Mouse (Mus musculus): Measurements from ENCODE around the gene Errfi1. TPM values are rescaled to one million over a fixed set of nuclear protein-coding genes. Genes with fewer than 3 reads are reported as not detected.
"Not testable (repeated sequence)": the region's sequence is repeated elsewhere in the genome, so short reads cannot be mapped to it uniquely, and the experiment has no call there.

The Errfi1 gene
- polyA plus RNA-seq, 2 experiments: 20.2 to 27.2 TPM

DNA sequence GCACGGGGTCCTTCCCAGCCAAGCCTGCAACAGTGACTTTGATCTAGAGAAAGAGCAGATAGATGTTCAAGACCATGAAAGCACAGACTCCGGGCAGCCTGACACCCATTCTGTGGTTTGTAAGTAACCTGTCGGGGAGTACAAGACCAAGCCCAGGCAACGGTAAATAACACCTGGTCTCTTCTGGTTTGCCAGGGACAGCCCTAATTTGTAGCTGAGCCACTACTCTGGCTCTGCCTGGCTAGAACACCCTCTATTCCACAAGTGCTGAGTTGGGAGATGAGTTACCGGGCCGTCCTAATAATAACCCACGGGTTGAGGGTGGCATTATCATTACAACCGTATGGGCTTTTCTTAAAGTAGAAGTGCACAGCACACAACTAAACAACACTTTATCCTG is 53.4 kb downstream of the Errfi1 start:
- Histone ChIP-seq H3K36me3 (ENCODE audit: control insufficient read depth, insufficient read depth, low read length) (peaks cover 46% of the 10 kb centered on the region), H3K4me1 (ENCODE audit: control insufficient read depth, insufficient read depth, low read length) (peaks cover 11% of the 10 kb centered on the region), H3K27me3 (ENCODE audit: control insufficient read depth, insufficient read depth, low read length) (no peaks in the 10 kb centered on the region), H3K4me2 (replicated peaks; ENCODE audit: low read depth, low read length, severe bottlenecking) (no peak overlapping the region), H3K9ac (ENCODE audit: low read depth, low read length, severe bottlenecking) (no peak overlapping the region), H3K9me3 (ENCODE audit: control insufficient read depth, low read length) (no peaks in the 10 kb centered on the region), H3K27ac (replicated peaks; ENCODE audit: low read depth, low read length) (no peak overlapping the region), H3K4me3 (replicated peaks; ENCODE audit: low read length) (no peak overlapping the region)
- ATAC-seq (ENCODE audit: low FRiP score, low read depth) (no peak), DNase-seq (ENCODE audit: low spot score) (no peak)
- TF ChIP-seq POLR2A (IDR thresholded peaks at IDR 0.05; ENCODE audit: borderline replicate concordance, extremely low read depth, insufficient read depth, insufficient read length): no peak
- WGBS: 95% methylated on average over 8 of the region's 8 CpGs

DNA sequence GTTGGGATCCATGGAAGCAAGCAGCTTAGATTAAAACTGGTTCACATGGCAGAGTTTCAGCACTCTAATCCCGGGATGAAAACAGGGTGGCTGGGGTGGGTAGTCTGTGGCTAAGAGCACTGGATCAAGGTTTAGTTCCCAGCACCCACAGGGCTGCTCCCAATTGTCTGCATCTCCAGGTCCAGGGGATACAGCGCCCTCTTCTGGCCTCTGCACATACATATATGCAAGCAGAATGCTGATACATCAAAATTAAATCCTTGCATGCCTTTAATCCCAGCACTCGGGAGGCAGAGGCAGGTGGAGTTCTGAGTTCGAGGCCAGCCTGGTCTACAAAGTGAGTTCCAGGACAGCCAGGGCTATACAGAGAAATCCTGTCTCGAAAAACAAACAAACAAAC is 54.8 kb downstream of the Errfi1 start:
- not testable (repeated sequence) for H3K9me3 ChIP-seq (ENCODE audit: control insufficient read depth, low read length); H3K9ac ChIP-seq (ENCODE audit: low read depth, low read length, severe bottlenecking); ATAC-seq (ENCODE audit: low FRiP score, low read depth); H3K27ac ChIP-seq (replicated peaks; ENCODE audit: low read depth, low read length); H3K27me3 ChIP-seq (ENCODE audit: control insufficient read depth, insufficient read depth, low read length); DNase-seq (ENCODE audit: low spot score); H3K4me3 ChIP-seq (replicated peaks; ENCODE audit: low read length)
- Histone ChIP-seq H3K36me3 (ENCODE audit: control insufficient read depth, insufficient read depth, low read length) (peaks cover 32% of the 10 kb centered on the region), H3K4me1 (ENCODE audit: control insufficient read depth, insufficient read depth, low read length) (peaks cover 11% of the 10 kb centered on the region), H3K4me2 (replicated peaks; ENCODE audit: low read depth, low read length, severe bottlenecking) (peak overlapping the region; percentile 72; the same call in 1 of the 2 replicates)
- WGBS: 79% methylated on average over 5 of the region's 5 CpGs

DNA sequence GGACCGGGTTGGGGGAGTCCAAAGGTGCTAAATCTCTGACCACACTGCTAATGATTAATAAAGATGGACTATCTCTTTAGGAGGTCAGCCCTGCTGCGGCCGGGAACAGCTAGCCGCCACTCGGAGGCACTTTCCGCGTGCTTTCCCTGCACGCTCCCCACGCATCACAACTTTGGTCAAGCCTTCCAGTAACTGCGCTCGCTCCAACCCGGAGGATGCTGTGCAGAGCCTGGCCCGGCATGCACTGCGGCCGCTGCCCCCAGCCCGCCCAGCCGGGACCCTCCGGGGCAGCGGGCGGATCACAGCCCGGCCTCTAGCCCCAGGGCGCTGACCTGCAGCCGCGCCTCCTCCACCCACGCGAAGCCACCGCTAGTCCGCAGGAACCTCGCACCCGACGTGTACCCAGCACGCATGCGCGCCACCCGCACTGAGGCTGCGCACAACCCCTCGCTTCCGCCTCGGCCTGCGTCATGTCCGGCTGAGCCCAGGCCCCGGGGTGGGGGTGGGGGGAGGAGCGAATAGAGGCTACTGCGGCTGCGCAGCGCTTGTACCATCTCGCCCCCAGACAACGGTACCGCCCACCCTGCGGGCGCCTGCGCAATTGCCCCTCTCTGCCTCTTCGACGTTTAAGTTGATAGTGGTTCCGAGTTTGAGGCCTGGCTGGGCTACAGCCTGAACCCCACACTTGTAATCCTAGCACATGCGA is 55.9 kb downstream of the Errfi1 start:
- H3K4me1 ChIP-seq (ENCODE audit: control insufficient read depth, insufficient read depth, low read length): peaks cover 11% of the 10 kb centered on the region
- no peaks in the 10 kb centered on the region for H3K27me3 ChIP-seq (ENCODE audit: control insufficient read depth, insufficient read depth, low read length)
- H3K9me3 ChIP-seq (ENCODE audit: control insufficient read depth, low read length): no peaks in the 10 kb centered on the region
- ATAC-seq (ENCODE audit: low FRiP score, low read depth) (peak; percentile 91), DNase-seq (ENCODE audit: low spot score) (peak; percentile 99)
- H3K36me3 ChIP-seq (ENCODE audit: control insufficient read depth, insufficient read depth, low read length): peaks cover 25% of the 10 kb centered on the region
- TF ChIP-seq POLR2A (IDR thresholded peaks at IDR 0.05; ENCODE audit: borderline replicate concordance, extremely low read depth, insufficient read depth, insufficient read length): peak; percentile 85; the same call in 1 of the 2 replicates
- H3K9ac ChIP-seq (ENCODE audit: low read depth, low read length, severe bottlenecking): peak overlapping the region; percentile 85
- peak overlapping the region; percentile 95 for H3K4me3 ChIP-seq (replicated peaks; ENCODE audit: low read length)
- peak overlapping the region; percentile 72 for H3K4me2 ChIP-seq (replicated peaks; ENCODE audit: low read depth, low read length, severe bottlenecking)
- WGBS: 1% methylated on average over 50 of the region's 56 CpGs
- peak overlapping the region; percentile 74 for H3K27ac ChIP-seq (replicated peaks; ENCODE audit: low read depth, low read length)

DNA sequence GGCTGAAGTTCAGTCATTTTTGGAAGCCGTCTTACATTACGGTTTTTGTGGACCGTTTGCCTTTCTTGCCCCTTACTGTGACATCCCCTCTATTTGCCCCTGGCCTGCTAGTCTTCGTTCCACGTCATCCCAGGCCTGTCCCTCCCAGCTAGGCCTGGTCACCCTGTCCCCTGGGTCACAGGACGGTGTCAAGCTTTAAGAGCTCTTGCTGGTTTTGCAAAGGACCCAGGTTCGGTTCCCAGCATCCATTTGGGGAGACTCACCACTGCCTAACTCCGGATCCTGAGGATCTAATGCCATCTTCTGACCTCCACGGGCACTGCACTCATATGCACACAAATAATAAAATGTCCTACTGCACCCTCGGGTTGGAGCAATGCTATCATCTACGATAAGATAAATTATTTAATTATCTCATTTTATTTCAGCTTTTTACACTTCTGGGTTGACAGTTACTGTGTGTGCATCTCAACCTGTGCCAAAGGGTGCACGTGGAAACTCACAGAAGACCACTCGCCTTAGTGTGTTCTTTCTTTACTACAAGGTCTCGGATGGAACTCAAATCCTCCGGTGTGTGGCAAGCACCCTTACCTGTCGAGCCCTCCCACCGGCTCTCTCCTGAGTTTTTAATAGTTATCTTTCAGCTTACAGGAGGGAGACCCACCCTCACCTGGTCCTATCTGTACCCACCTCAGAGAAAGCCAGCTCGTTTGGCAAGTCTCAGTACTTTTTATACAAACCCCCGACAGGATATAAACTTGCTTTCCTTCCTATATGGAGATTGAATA is 56.6 kb downstream of the Errfi1 start:
- no peak overlapping the region for H3K9ac ChIP-seq (ENCODE audit: low read depth, low read length, severe bottlenecking)
- H3K4me1 ChIP-seq (ENCODE audit: control insufficient read depth, insufficient read depth, low read length): peaks cover 17% of the 10 kb centered on the region
- peak overlapping the region; percentile 72 for H3K4me2 ChIP-seq (replicated peaks; ENCODE audit: low read depth, low read length, severe bottlenecking)
- H3K27ac ChIP-seq (replicated peaks; ENCODE audit: low read depth, low read length): peak overlapping the region; percentile 70
- no peaks in the 10 kb centered on the region for H3K27me3 ChIP-seq (ENCODE audit: control insufficient read depth, insufficient read depth, low read length)
- peaks cover 20% of the 10 kb centered on the region for H3K36me3 ChIP-seq (ENCODE audit: control insufficient read depth, insufficient read depth, low read length)
- no peaks in the 10 kb centered on the region for H3K9me3 ChIP-seq (ENCODE audit: control insufficient read depth, low read length)
- ATAC-seq (ENCODE audit: low FRiP score, low read depth): 0 out of 2 replicates have a peak, but pooled peaks have one; percentile 2
- peak overlapping the region; percentile 95 for H3K4me3 ChIP-seq (replicated peaks; ENCODE audit: low read length)
- no peak for TF ChIP-seq POLR2A (IDR thresholded peaks at IDR 0.05; ENCODE audit: borderline replicate concordance, extremely low read depth, insufficient read depth, insufficient read length)
- DNase-seq (ENCODE audit: low spot score): no peak
- 87% methylated on average over 19 of the region's 19 CpGs for WGBS

DNA sequence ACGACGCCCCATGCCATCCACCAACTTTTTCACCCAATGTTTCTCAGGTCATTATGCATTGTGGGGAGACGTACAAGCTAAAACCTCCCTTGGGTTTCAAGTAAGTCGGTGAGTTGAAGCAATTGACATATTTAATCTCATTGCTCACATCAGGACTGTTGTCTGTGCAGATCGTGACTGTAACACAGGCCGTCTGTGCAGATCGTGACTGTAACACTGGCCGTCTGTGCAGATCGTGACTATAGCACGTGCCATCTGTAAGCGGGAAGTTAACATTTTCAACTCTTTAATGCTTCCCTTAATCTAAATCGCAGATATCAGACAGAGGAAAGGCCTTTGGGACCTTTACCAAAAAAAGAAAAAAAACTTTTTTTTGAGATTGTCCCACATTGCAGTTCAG is 60.0 kb downstream of the Errfi1 start:
- 19% methylated on average over 12 of the region's 12 CpGs for WGBS
- Histone ChIP-seq H3K4me2 (replicated peaks; ENCODE audit: low read depth, low read length, severe bottlenecking) (peak overlapping the region; percentile 85), H3K9ac (ENCODE audit: low read depth, low read length, severe bottlenecking) (peak overlapping the region; percentile 89), H3K27ac (replicated peaks; ENCODE audit: low read depth, low read length) (peak overlapping the region; percentile 75), H3K4me3 (replicated peaks; ENCODE audit: low read length) (peak overlapping the region; percentile 73), H3K4me1 (ENCODE audit: control insufficient read depth, insufficient read depth, low read length) (peaks cover 17% of the 10 kb centered on the region), H3K36me3 (ENCODE audit: control insufficient read depth, insufficient read depth, low read length) (no peaks in the 10 kb centered on the region), H3K27me3 (ENCODE audit: control insufficient read depth, insufficient read depth, low read length) (no peaks in the 10 kb centered on the region), H3K9me3 (ENCODE audit: control insufficient read depth, low read length) (no peaks in the 10 kb centered on the region)
- DNase-seq (ENCODE audit: low spot score) (no peak), ATAC-seq (ENCODE audit: low FRiP score, low read depth) (no peak)
- no peak for TF ChIP-seq POLR2A (IDR thresholded peaks at IDR 0.05; ENCODE audit: borderline replicate concordance, extremely low read depth, insufficient read depth, insufficient read length)

Measured in limb, embryonic 14.5 days (tissue).